Mouse (Mus musculus) mouse trophoblast stem cell (cell line): ENCODE data around the gene Map2k5.

Experiments used
- in situ Hi-C, 2 experiments: fragments of 300-500 bp; cut with MseI, MboI; formaldehyde crosslinking; loops; 2 replicates in 1 of 2; 3 replicates in 1 of 2; pipeline ENCODE4 v1.15.1; 2025

The Map2k5 gene

DNA sequence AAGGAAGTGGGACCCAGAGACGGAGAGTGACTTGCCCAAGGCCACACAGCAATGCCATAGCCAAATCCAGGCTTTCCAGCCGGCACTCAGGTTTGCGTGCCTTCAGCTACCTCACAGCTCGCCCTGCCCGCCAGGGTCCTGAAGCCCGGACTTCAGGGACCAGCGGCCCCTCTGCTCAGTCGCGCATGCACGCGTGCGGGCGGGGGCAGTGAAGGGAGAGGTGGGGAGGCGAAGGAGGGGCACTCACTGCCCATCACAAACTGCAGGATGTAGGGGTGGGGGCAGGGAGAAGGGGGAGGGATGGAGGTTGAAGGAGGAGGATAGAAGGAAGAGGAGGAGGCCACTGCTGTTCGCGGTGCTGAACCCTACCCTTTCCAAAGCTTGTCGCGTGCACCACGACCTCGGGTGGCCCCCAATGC lies 230.8 kb downstream of the Map2k5 start:
- in situ Hi-C loops, result loop anchor here in 1 of 2 experiments (25.0 kb wide), 1 partner anchor 690 kb away; no protein-coding TSS in a partner anchor

DNA sequence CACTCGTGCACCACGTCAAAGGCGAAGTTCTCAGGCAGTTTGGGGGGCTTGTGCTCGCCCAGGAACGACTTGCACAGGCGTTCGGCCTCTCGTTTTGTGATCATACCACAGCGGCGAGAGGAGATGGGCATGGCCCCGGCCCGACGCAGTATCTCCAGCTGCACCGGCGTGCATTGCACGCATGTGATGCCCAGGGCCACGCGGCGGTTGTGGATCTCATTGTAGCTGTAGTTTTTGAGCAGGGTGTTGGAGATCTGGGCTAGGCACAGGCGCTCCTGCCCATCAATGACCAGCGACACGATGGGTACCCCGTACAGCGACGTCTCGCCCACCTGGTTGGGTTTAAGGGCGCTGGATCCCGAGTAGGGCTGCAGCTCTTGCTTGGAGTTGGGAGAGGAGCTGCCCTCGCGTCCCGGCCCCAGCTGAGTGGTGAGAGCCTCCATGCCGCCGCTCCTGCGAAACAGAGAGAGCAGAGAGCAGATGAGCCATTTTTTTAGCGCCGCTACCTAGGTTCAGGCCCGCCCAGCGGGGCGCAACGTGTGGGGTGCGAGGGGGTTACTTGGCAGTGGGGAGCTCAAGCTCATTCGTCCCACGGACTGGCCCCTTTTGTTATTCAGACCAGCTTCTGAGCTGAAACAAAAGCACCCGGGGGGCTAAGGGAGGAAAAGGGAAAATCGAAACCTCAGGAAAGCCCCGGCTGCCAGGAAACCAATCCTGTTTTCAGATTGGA lies 231.4 kb downstream of the Map2k5 start:
- in situ Hi-C loops, result loop anchor here in 1 of 2 experiments (25.0 kb wide), 1 partner anchor 691 kb away; no protein-coding TSS in a partner anchor

DNA sequence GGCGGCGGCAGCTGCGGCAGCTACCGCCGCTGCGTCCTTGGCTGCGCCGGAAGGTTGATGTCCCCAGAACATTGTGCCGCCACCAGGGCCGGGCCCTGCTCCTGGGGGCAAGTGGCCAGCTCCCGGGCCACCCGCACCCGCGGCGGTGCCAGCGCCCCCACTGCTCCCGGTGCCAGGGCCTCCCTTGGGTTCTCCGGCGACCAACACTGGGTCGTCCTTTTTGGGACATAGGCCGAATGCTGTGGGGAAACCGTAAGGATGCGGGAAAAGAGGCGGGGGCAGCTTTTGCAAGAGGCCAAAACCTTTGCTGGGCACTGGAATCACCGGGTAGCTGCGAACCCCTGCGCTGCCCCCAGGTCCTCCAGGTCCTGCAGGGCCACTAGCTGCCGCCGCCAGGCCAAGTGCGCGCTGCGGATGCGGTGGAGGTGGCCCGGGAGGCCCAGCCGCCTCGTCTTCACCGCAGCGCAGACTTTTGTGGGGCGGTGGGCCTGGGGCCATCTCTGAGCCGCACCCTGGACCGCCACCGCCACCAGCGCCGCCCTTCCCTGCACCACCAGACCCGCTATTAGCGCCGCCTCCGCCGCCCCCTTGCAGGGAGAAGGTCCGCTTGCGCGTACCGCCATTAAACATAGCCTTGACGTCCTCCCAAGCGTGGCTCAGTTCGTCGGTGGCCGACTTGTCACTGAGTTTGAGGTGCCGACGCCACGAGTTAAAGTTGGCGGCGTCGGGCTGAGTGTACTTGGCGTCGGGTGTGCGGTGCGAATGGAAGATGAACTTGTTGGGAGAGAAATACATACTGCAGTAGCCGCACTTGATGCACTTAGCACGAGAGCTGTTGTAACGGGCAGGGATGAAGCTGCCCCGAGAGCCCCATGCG lies 232.2 kb downstream of the Map2k5 start:
- in situ Hi-C loops, result loop anchor here in 1 of 2 experiments (25.0 kb wide), 1 partner anchor 692 kb away; no protein-coding TSS in a partner anchor

DNA sequence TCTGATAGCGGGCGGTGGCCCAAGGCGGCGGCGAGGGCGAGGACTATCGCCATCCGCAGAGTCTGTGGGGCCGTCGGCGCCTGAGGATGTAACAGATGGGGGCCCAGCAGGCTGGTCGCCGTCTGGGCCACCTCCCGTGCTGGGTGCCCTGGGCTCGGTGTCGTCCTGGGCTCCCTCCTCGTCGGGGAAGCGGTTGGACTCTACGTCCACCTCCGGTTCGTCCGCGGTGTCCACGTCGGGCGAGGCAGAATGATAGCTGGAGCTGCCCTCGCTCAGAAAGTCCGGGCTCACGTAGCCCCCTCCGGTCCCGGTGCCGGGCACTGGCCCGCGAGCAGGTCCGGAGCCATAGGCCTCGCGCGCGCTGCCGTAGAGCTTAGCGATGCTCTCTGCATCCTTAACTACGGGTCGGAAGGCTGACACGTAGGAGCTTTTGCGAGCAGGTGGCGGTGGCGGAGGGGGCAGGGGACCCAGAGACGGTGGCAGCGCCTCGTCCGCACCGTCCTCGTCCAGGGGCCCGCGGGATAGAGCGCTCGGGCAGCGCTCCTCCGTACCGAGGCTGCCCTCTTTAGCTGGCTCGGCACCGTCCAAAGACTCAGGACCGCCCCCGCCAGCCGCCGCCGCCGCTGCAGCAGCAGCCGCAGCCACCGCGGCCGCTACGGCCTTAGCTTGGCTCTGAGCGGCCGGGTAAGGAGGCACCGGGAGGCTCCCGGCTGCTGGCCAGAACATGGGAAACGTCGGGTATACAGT lies 233.0 kb downstream of the Map2k5 start:
- in situ Hi-C loops, result loop anchor here in 1 of 2 experiments (25.0 kb wide), 1 partner anchor 693 kb away; no protein-coding TSS in a partner anchor

DNA sequence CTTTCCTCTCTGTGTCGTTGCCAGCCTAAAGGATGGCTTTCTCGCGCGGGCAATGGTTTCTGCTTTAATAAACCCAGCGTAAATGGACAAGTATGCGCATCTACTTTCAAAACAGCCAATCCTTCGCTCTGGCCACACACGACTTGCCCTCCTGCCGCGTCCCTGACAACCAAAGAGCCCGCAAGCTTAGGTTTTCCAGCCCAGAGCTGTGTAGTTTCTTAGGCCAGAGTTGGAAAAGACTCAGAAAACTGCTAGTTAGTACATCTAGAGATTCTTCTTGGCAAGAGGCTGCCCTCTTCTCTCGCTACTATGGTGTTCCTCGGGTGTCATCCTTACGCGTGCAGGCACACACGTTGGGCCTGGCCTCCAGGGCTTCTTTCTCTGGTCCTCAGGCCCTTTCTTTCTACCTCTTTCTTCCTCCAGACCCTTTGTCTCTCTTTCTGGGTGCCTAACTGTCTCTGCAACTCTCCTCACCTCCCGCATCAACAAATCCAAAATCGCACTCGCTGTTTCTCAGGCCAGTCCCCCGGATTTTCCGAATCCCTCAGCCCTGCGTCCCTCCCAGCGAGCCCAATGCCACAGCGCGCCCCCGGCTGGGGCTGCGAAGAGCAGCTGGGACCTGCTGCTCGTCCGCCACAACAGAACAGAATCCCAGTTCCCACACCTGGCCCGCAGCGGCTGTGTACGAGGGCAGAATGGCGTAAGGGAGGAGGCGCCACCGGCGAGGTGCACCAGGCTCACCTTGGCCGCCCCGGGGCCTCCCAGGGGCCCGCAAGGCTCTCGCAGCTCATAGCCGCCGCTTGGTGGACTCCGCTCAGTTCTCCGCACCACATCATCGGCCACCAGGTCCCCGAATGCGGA lies 233.8 kb downstream of the Map2k5 start:
- in situ Hi-C loops, result loop anchor here in 1 of 2 experiments (25.0 kb wide), 1 partner anchor 693 kb away; no protein-coding TSS in a partner anchor

DNA sequence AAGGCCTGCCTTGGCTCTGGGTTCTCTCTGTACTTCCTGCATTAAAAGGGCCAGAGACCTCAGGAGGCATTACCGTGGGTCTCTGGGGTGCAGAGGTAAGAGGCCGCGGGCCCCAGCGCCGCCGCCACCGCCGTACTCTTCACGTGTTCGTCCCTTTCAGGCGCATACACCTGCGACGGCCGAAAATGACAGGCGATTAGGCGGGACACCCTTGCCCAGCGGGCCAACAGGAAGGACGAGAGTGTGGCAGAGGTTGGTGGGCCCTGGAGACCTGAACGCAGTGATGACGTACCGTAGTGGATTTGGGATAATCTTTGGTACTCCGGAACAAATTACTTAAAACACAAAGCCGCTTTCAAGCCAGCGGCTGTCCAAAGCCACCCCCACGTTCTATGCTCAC lies 234.5 kb downstream of the Map2k5 start:
- in situ Hi-C loops, result loop anchor here in 1 of 2 experiments (25.0 kb wide), 1 partner anchor 694 kb away; no protein-coding TSS in a partner anchor

DNA sequence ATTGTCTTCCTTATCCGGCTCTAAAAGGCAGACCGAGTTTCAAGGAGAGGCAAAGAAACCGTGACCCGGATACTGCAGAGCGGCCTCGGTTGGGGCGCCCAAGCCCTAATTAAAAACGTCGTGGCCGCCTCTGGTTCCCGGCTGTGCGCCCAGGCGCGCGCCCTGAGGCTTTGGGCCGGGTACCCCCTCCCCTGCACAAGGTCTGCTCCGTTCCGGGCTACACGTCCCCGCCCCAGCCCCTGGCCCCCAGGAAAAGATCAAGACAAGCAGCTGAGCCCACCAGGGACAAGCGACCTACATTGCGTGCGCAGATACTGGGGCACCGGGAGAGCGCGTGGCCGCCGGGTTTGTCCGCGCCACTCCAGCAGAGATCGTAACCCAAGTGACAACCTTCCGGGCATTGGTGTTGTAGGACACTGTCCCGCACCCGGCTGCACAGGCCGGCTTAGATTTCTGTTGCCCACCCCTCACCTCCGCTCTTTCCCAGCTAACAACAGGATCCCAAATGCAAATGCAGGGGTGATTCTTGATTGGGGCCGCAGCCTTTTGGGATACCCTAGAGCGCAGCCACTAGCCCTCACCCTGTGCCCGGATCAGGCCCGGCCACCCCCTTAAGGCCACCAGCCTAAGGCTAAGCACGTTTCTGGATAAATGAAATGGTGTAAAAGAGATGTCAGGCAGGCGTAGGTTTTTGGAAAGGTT lies 235.2 kb downstream of the Map2k5 start:
- in situ Hi-C loops, result loop anchor here in 1 of 2 experiments (25.0 kb wide), 1 partner anchor 695 kb away; no protein-coding TSS in a partner anchor

DNA sequence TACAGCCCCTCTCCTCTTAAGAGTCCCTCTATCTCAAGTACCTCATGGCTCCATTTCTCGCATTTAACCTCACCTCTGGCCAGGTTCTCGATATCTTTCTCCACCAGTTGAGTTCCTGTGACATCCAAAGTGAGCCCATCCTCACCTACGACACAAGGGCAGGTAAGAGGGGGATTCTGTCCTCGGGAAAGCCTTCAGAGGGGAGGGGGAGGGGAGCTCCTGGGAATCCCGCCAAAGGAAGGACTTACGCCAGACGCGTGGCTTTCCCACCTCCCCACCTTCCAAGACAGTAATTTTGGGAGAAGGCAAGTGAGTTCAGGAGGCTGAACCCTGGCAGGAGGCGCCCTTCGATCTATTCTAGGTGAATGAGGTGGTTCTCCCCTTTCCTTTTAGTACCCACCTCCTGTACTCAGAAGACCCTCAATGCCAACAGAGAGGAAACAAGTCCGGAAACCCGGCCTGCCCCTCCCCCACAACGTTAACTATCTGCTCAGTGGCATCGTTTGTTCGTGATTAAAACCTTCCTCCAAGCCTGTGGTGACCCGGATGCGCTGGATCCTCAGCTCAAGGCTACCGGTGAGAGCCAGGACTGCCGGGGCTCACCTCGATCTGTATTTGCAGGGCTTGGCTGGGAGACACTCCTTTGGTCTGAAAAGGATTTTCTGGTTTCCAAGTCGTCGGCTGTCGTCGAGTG lies 235.9 kb downstream of the Map2k5 start:
- in situ Hi-C loops, result loop anchor here in 1 of 2 experiments (25.0 kb wide), 1 partner anchor 696 kb away; no protein-coding TSS in a partner anchor

DNA sequence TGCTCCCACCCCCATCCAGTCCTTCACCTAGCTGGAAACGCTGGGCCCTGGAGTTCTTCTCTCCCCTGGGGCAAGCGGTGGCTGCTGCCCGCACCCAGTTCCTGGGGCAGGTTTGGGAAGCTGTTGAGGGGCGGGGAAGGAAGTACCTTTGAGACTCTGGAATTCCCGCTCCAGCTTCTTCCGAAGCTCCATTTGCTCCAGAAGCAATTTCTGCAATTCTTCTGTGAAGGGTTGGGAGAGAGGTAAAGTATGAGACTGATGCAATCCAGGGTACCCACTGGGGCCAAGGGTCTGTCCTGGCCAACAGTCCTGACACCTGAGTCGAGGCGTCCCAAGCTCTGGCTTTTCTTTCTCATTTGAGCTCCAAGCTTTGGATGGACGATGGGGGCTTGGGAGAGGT lies 237.5 kb downstream of the Map2k5 start:
- in situ Hi-C loops, result loop anchor here in 1 of 2 experiments (25.0 kb wide), 1 partner anchor 697 kb away; no protein-coding TSS in a partner anchor

DNA sequence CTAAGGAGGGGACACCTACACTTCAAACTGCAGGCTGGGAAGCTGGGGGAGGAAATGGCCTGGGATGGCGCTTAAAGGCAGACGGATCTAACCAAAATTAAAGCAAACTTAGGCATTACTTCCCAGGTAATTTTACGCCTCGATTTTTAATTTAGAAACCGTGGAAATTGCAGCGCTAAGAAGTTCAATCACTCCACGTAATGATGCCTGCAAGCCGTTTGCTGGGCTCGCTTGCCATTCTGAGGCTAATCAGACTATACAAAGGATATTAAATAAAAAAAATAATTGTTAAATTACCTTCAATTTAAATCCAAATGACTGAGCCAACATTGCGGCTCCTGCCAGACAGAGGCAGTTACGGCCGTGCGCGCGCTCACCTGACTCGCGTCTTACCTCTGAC lies 238.0 kb downstream of the Map2k5 start:
- in situ Hi-C loops, result loop anchor here (5.0 to 25.0 kb wide), 3 partner anchors 193 to 698 kb away; no protein-coding TSS in a partner anchor

DNA sequence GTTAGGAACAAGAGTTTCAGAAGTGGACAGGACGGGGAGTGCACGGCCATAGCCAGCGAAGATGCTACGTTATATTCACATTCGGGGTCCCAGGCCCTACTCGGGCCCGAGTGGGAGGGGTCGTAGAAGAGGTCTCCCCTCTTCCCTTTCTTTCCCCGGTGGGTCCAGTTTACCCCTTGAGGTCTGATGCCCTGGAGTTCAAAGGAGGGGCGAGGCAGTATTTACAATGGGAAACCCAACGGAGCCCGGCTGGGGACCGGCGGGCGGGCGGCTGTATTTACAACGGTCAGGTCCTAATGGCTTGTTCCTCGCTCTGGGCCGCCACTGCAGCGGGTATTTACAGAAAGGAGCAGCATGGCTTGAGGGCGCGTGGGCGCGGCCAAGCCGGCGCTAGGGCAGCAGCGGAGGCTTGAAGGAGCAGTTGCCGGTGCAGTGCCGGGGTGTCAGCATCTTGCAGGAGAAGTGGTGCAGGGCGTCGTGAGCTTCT lies 239.2 kb downstream of the Map2k5 start:
- in situ Hi-C loops, result loop anchor here (5.0 to 25.0 kb wide), 3 partner anchors 194 to 699 kb away; no protein-coding TSS in a partner anchor

DNA sequence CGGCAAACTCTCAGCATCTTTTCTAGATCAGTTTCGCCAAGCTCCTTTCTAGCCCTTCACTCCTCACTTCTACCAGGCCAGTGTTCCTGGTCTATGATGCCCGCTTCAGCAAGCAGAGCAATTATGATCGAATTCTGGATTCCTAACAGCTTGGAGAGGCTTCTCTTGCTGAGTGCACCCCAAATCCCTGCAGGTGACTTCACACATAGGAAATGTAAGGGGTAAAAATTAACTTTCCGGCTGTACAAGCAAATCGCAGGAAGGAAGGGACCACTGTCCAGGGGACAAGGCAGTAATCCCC lies 240.1 kb downstream of the Map2k5 start:
- in situ Hi-C loops, result loop anchor here (5.0 to 25.0 kb wide), 3 partner anchors 195 to 700 kb away; no protein-coding TSS in a partner anchor

DNA sequence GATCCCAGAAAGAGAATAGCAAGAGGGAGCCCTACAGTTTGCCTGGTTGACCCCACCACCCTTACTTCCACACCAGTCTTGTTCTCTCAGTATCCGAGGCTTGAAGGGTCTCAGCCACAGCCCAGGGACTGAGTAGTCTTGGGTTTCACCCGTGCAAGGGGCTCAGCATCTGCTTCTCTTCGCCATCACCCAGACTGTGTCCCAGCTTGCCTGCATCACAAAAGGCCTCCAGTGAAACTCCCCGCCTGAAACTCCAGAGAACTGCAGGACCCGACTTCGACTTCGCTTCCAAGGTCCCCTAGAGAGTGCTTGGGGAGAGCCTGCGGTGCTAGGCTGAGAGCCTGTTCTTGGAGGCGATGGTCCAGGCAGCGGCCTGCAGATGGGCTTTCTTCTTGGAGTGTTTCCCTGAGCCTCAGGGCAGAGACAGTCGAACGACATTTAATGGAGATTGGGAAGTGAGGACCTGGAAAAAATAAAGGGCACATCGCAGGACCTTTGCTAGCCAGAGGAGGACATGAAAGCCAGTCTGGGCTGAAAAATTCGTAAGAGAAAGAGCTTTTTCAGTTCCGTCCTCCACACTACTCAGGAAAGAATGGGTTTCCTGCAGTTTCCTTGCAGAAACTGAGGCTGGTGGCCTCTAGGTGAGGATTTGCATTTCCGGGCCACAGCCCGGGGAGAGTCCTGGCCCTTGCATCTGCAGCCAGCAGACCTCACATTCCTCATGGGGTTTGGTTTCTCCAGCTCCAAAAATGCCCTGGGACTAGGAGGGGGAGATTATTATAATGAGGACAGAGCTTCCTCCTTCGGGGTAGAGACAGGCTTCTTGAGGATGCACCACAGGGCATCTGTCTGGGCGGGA lies 240.7 kb downstream of the Map2k5 start:
- in situ Hi-C loops, result loop anchor here (5.0 to 25.0 kb wide), 3 partner anchors 195 to 700 kb away; no protein-coding TSS in a partner anchor

DNA sequence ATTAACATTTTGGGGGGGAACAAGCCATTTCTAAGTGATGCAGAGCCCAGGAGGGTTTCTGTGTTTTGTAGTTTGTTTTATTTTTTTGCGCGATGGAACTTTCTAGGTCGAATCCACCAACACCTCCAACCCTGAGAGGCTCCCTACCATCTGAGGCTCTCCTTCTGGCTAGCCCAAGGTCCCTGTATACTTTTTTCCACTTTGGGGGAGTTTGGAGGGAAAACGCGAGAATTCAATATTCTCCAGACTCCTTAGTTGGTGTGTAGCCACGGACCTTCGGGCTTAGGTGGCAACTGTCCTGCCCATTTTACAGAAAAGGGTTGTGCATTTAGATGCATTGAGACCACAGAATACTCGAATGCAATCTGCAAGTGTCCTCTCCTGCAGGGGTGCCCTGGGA lies 241.5 kb downstream of the Map2k5 start:
- in situ Hi-C loops, result loop anchor here (5.0 to 25.0 kb wide), 3 partner anchors 196 to 701 kb away; no protein-coding TSS in a partner anchor

DNA sequence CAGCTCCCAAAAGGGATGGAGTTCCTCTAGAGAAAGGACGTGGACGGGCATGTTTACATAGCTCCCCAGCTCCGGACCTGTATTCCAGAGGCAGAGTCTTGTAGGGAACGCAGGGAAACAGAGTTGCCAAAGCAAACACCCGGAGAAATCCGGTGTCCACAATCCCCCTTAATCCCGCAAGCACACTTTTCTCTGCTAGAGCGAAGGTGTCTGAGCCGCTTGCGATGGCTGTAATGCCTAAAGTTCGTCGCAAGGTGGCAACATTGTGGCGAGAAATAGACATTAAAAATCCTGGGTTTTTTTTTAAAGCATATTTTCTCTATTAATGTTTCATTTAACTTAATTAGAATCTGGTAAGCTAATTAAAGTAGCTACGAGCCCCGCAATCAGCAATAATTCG lies 241.9 kb downstream of the Map2k5 start:
- in situ Hi-C loops, result loop anchor here (5.0 to 25.0 kb wide), 3 partner anchors 196 to 702 kb away; no protein-coding TSS in a partner anchor

DNA sequence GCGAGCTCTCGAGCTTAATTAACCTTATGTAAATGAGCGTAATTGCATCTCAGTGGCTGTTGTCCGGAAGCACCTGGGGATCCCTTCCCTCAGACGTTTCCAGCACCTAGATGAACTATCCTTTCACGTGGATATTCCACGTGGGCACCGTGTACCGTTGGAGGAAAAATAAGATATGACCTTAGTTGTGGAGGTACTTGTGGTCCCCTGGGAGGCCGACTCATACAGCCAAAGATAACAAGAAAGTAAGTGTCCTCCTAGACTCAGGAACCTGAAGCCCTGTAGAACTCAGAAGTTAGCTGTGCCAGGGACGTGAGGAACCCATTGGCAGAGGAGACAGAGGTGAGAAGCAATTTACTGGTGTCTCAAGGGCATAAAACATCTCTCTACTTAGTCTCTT lies 242.3 kb downstream of the Map2k5 start:
- in situ Hi-C loops, result loop anchor here (5.0 to 25.0 kb wide), 3 partner anchors 197 to 702 kb away; no protein-coding TSS in a partner anchor

DNA sequence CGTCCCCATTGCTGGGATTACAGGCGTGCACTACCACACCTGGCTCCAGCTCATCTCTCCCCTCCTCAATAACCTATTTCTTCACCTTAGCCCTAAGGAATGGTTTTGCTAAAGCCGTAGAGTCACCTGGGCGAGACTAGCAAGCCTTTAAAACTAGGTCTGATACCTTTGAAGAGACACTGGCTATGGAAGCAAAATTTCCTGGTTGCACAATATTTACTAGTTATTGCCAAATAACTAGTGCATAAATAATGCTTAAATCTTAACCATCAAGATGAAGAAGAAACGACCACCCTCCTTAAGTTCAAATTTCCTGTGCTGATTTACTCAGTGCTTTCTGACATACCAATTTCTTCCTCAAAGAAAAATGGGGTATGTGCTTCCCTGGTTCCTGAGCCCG lies 244.0 kb downstream of the Map2k5 start:
- in situ Hi-C loops, result loop anchor here (10.0 to 25.0 kb wide), 2 partner anchors 331 to 704 kb away; no protein-coding TSS in a partner anchor
